Mouse (Mus musculus): ENCODE data around the gene A130010J15Rik.

- TF ChIP-seq POLR2A (IDR thresholded peaks at IDR 0.05; ENCODE audit: extremely low read depth, insufficient read depth, low read length) (no peak), CTCF (IDR thresholded peaks at IDR 0.05; ENCODE audit: low read depth, low read length) (no peak)
Measured at GRCm38 (mm10) chr1:193128055-193128454, 39.8 kb upstream of the A130010J15Rik start.

All from liver, adult 2 months (tissue).